Mouse (Mus musculus) erythroblast, embryonic 14.5 days (primary cell): ENCODE data around the gene Pkd1l2.

Source experiments
- GATA1 ChIP-seq: IDR thresholded peaks from 2 replicates; pipeline ENCODE4 v1.6.1; 2012; ENCODE audit warnings: low read length, inconsistent platforms, mixed read lengths
- TAL1 ChIP-seq: IDR thresholded peaks from 3 replicates; pipeline ENCODE4 v1.6.1; 2012; ENCODE audit warnings: low read length, inconsistent platforms, mixed read lengths

- TF ChIP-seq TAL1 (no peak), GATA1 (no peak)
These were observed 7.6 kb upstream of the Pkd1l2 start for GRCm38 (mm10) chr8:117089802-117090201.
